Comparison of ENCODE assay signal across 12 mouse cellular contexts in the genomic region with DNA sequence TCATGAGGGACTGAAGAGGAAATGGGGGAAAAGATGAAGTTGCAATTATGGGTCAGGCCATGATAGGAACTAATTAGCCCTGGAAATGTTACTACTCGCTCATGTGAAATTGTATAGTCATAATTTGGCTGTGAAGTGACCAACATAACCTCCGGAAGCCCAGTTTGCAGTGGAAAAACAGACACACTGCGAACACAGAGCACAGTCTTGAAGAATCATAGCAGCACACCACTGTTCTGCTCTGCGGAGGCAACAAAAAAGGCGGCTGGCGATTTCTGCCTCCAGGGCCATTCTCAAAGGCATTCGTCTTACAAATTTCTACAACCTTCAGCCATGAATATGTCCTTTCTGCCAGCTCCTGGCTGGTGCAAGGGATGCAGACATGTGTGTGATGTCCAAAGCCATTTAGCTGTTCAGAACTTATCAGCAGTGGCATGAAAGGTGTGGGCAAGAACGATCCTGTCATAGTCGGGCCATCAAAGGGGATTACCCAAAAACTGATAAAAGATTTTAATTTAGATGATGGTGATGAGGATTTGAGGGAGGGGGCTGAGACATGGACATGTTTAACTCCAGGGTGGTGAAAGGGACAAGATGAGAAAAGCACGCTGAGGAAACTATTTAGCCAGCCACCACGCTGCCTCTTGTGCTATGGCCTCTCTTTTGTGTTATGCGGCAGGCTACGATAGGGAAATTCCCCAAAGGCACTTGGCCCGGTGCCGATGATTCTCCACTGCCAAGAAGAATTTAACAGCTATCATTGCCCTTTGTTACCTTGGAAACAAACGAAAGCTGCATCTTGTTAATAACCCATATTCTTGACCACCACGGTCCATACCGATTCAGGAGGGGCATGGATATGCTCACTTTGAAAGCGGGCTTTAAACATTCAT.
A peak's percentile ranks its signal among the peaks of the same experiment; 100 is the strongest.
DNase-seq lines count a peak whose midpoint lies in the region; ATAC-seq and TF ChIP-seq lines count a peak whose summit lies in the region.
"Had no signal": no experiment of that assay in that cellular context is flagged by ENCODE, and none has a peak within 500 bp of the region (broad histone marks: within the 10 kb centered on the region; RNA-seq: fewer than 3 reads in every experiment).

No protein-coding gene starts in this region.

- peak overlapping the region; percentile 11 for H3K4me2 ChIP-seq in heart, embryonic 14.5 days (ENCODE audit: low read length)
- H3K4me2 ChIP-seq in liver, postnatal 0 days (ENCODE audit: low read depth, low read length) = no peak overlapping the region
- no peak overlapping the region for H3K4me2 ChIP-seq in intestine, embryonic 16.5 days (ENCODE audit: low read depth, low read length)

- H3K79me2 ChIP-seq in liver, adult 2 months (ENCODE audit: control insufficient read depth, insufficient read depth, low read length) = no peaks in the 10 kb centered on the region

- 53% methylated on average over 19 of the region's 19 CpGs for WGBS in heart, embryonic 14.5 days
- 79% methylated on average over 19 of the region's 19 CpGs for WGBS in liver, adult 2 months
- WGBS in liver, postnatal 0 days (ENCODE audit: insufficient replicate concordance) = 71% methylated on average over 19 of the region's 19 CpGs
- WGBS in embryonic facial prominence, embryonic 10.5 days = 72% methylated on average over 19 of the region's 19 CpGs
- WGBS in intestine, embryonic 16.5 days = 64% methylated on average over 19 of the region's 19 CpGs

- ATAC-seq in heart, embryonic 14.5 days (ENCODE audit: insufficient number of reproducible peaks, insufficient read depth, low FRiP score, low read depth) = no peak
- no peak for ATAC-seq in liver, postnatal 0 days
- peak; percentile 23; the same call in 1 of the 2 replicates for ATAC-seq in intestine, embryonic 16.5 days
- no peak for ATAC-seq in erythroblast, adult 5-6 weeks (replicated peaks; ENCODE audit: low FRiP score, poor library complexity, severe bottlenecking)

- H3K9ac ChIP-seq in heart, embryonic 14.5 days (ENCODE audit: low read length) = no peak overlapping the region
- no peak overlapping the region for H3K9ac ChIP-seq in liver, adult 2 months (ENCODE audit: low read depth, low read length)
- H3K9ac ChIP-seq in liver, postnatal 0 days (replicated peaks) = no peak overlapping the region
- no peak overlapping the region for H3K9ac ChIP-seq in intestine, embryonic 16.5 days (ENCODE audit: low read depth, low read length)

- no peaks in the 10 kb centered on the region for H3K9me3 ChIP-seq in heart, embryonic 14.5 days (ENCODE audit: control insufficient read depth, low read length)
- H3K9me3 ChIP-seq in liver, postnatal 0 days (ENCODE audit: low read length) = no peaks in the 10 kb centered on the region
- H3K9me3 ChIP-seq in embryonic facial prominence, embryonic 10.5 days = no peaks in the 10 kb centered on the region
- H3K9me3 ChIP-seq in intestine, embryonic 16.5 days (ENCODE audit: control insufficient read depth, low read length) = no peaks in the 10 kb centered on the region

- no peak for TF ChIP-seq EP300 in liver, postnatal 0 days (IDR thresholded peaks at IDR 0.05; ENCODE audit: low read depth)

- no peak for TF ChIP-seq POLR2A in liver, adult 2 months (IDR thresholded peaks at IDR 0.05; ENCODE audit: extremely low read depth, insufficient read depth, low read length)

- peaks cover 3 to 8% of the 10 kb centered on the region in 2 experiments; a peak in 1 of 4 replicates for H3K4me1 ChIP-seq in heart, embryonic 14.5 days (ENCODE audit: control insufficient read depth in 2 of 2, insufficient read depth in 2 of 2, low read length in 2 of 2)
- no peaks in the 10 kb centered on the region for H3K4me1 ChIP-seq in liver, adult 2 months (ENCODE audit: control insufficient read depth, insufficient read depth, low read length)
- no peaks in the 10 kb centered on the region for H3K4me1 ChIP-seq in liver, postnatal 0 days (ENCODE audit: insufficient read depth)
- H3K4me1 ChIP-seq in embryonic facial prominence, embryonic 10.5 days = peaks cover 22% of the 10 kb centered on the region
- 0 out of 2 replicates have a peak, but pooled peaks cover 2% of the 10 kb centered on the region for H3K4me1 ChIP-seq in intestine, embryonic 16.5 days (ENCODE audit: control insufficient read depth, insufficient read depth, low read length)

- no peaks in the 10 kb centered on the region for H3K36me3 ChIP-seq in heart, embryonic 14.5 days (ENCODE audit: control insufficient read depth, insufficient read depth, low read length)
- H3K36me3 ChIP-seq in liver, adult 2 months (ENCODE audit: control insufficient read depth, insufficient read depth, low read length) = no peaks in the 10 kb centered on the region
- H3K36me3 ChIP-seq in liver, postnatal 0 days (replicated peaks; ENCODE audit: insufficient read depth, low read length) = no peaks in the 10 kb centered on the region
- H3K36me3 ChIP-seq in embryonic facial prominence, embryonic 10.5 days (replicated peaks) = no peaks in the 10 kb centered on the region
- no peaks in the 10 kb centered on the region for H3K36me3 ChIP-seq in intestine, embryonic 16.5 days (ENCODE audit: control insufficient read depth, insufficient read depth, low read length)

- H3K4me3 ChIP-seq in heart, embryonic 14.5 days (ENCODE audit: control insufficient read depth in 1 of 2, insufficient read depth in 1 of 2, low read depth in 1 of 2, low read length in 2 of 2) = no peak overlapping the region
- no peak overlapping the region for H3K4me3 ChIP-seq in liver, adult 2 months (ENCODE audit: insufficient read depth, low read depth, low read length)
- H3K4me3 ChIP-seq in liver, postnatal 0 days (ENCODE audit: low read depth, low read length) = no peak overlapping the region
- H3K4me3 ChIP-seq in embryonic facial prominence, embryonic 10.5 days = no peak overlapping the region
- H3K4me3 ChIP-seq in intestine, embryonic 16.5 days (ENCODE audit: low read length) = no peak overlapping the region

- TF ChIP-seq CTCF in liver, adult 2 months (IDR thresholded peaks at IDR 0.05; ENCODE audit: low read depth, low read length) = no peak
- TF ChIP-seq CTCF in liver, postnatal 0 days (IDR thresholded peaks at IDR 0.05; ENCODE audit: low read depth) = no peak

- no peak overlapping the region for H3K27ac ChIP-seq in heart, embryonic 14.5 days (replicated peaks in 1 of 2; ENCODE audit: control insufficient read depth in 1 of 2, insufficient read depth in 1 of 2, low read depth in 2 of 2, low read length in 2 of 2)
- H3K27ac ChIP-seq in liver, adult 2 months (replicated peaks; ENCODE audit: insufficient read depth, low read depth, low read length) = no peak overlapping the region
- no peak overlapping the region for H3K27ac ChIP-seq in liver, postnatal 0 days (ENCODE audit: low read depth)
- H3K27ac ChIP-seq in embryonic facial prominence, embryonic 10.5 days (replicated peaks) = peak overlapping the region; percentile 24; the same call in 1 of the 2 replicates
- H3K27ac ChIP-seq in intestine, embryonic 16.5 days (ENCODE audit: low read length) = no peak overlapping the region

- no peak for DNase-seq in heart, adult 9 months (ENCODE audit: low spot score in 2 of 2)
- DNase-seq in liver, adult 2 months (ENCODE audit: extremely low read depth, low read depth, low spot score) = peak; percentile 22
- DNase-seq in liver, postnatal 0 days = no peak
- DNase-seq in embryonic facial prominence, embryonic 10.5 days (ENCODE audit: low spot score) = no peak
- DNase-seq in cerebellum, adult 9-10 months = no peak
- DNase-seq: gastrocnemius, postnatal 14 days; spleen, adult 18-20 months; thymus, adult 2 months had no signal

- H3K27me3 ChIP-seq in heart, embryonic 14.5 days (ENCODE audit: control insufficient read depth, insufficient read depth, low read length) = no peaks in the 10 kb centered on the region
- H3K27me3 ChIP-seq in liver, adult 2 months (ENCODE audit: control insufficient read depth, insufficient read depth, low read length) = no peaks in the 10 kb centered on the region
- H3K27me3 ChIP-seq in liver, postnatal 0 days (ENCODE audit: insufficient read depth, low read length) = no peaks in the 10 kb centered on the region
- no peaks in the 10 kb centered on the region for H3K27me3 ChIP-seq in embryonic facial prominence, embryonic 10.5 days (replicated peaks; ENCODE audit: low read depth, poor library complexity, severe bottlenecking)
- no peaks in the 10 kb centered on the region for H3K27me3 ChIP-seq in intestine, embryonic 16.5 days (replicated peaks; ENCODE audit: control insufficient read depth, insufficient read depth, low read length)
- H3K27me3 ChIP-seq: CH12.LX had no signal
